Mouse (Mus musculus): ENCODE data around the gene Sipa1l2. TPM values are rescaled to one million over a fixed set of nuclear protein-coding genes. Genes with fewer than 3 reads are reported as not detected.

Gene Sipa1l2
- total and polyA plus RNA-seq, 3 experiments, result 0.05 TPM; not detected in 2

DNA sequence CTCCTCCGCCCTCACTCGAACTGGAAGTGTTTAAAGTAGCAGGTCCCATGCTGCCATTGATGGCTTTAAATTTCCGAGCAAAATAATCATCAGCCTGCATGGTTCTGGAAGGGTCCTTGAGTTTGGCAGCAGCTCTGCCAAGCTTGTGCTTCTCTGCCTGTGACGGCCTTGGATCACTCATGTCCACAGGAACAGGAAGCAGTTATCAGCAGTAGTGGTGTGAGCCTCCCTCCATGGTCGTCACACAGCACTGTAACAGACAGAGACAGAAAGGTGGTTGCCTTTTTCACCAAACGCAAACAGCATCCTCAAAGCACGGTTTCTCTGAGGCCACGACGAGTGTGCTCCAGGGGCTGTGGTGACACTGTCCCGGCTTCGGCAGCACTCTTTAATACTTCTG, 77.2 kb downstream of the Sipa1l2 start:
- Histone ChIP-seq H3K9me3 (replicated peaks) (peaks cover 90% of the 10 kb centered on the region), H3K27me3 (ENCODE audit: insufficient read depth, low read length) (no peaks in the 10 kb centered on the region), H3K36me3 (replicated peaks) (no peaks in the 10 kb centered on the region), H3K4me3 (ENCODE audit: low read depth, low read length) (no peak overlapping the region), H3K4me1 (ENCODE audit: insufficient read depth, low read depth, low read length) (no peaks in the 10 kb centered on the region)
- TF ChIP-seq GATA2 (IDR thresholded peaks at IDR 0.05; ENCODE audit: borderline replicate concordance, low read depth, low read length) (no peak), GATA1 (IDR thresholded peaks at IDR 0.05; ENCODE audit: borderline replicate concordance, low read length) (no peak), TAL1 (conservative IDR thresholded peaks at IDR 0.05; ENCODE audit: low read depth, low read length) (no peak), CTCF (IDR thresholded peaks at IDR 0.05; ENCODE audit: low read depth, low read length) (no peak), POLR2AphosphoS5 (IDR thresholded peaks at IDR 0.05; ENCODE audit: insufficient replicate concordance, low read depth, low read length) (no peak)
- no peak for DNase-seq (ENCODE audit: low spot score)
- no peak for ATAC-seq (ENCODE audit: extremely low read depth, insufficient number of reproducible peaks, low FRiP score, poor library complexity, severe bottlenecking)

- Histone ChIP-seq H3K9me3 (replicated peaks) (peaks cover 98% of the 10 kb centered on the region), H3K4me3 (ENCODE audit: low read depth, low read length) (no peak overlapping the region), H3K27me3 (ENCODE audit: insufficient read depth, low read length) (no peaks in the 10 kb centered on the region), H3K4me1 (ENCODE audit: insufficient read depth, low read depth, low read length) (no peaks in the 10 kb centered on the region), H3K36me3 (replicated peaks) (no peaks in the 10 kb centered on the region)
- TF ChIP-seq TAL1 (conservative IDR thresholded peaks at IDR 0.05; ENCODE audit: low read depth, low read length) (no peak), GATA1 (IDR thresholded peaks at IDR 0.05; ENCODE audit: borderline replicate concordance, low read length) (no peak), CTCF (IDR thresholded peaks at IDR 0.05; ENCODE audit: low read depth, low read length) (no peak), GATA2 (IDR thresholded peaks at IDR 0.05; ENCODE audit: borderline replicate concordance, low read depth, low read length) (no peak), POLR2AphosphoS5 (IDR thresholded peaks at IDR 0.05; ENCODE audit: insufficient replicate concordance, low read depth, low read length) (no peak)
- no peak for ATAC-seq (ENCODE audit: extremely low read depth, insufficient number of reproducible peaks, low FRiP score, poor library complexity, severe bottlenecking)
- no peak for DNase-seq (ENCODE audit: low spot score)
These were observed 80.9 kb downstream of the Sipa1l2 start for GRCm38 (mm10) chr8:125488747-125489146.

DNA sequence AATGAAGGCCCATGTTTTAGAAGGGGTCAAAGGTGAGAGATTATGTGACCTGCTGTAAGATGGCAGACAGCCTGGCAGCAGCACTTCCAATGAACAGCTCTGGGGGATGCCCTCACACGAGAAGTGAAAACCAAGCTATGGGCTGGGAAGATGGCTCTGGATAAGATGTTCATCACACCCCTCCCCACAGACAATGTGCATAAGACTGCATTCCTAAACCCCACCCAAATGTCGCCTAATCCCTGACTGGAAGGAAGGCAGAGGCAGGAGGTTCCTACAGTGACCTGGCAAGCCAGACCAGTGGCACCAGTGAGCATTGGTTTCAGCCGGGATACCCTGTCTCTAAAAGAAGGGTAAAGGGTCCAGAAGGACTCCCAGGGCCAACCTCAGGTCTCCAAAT, 83.9 kb downstream of the Sipa1l2 start:
- Histone ChIP-seq H3K9me3 (replicated peaks) (peaks cover 96% of the 10 kb centered on the region), H3K4me1 (ENCODE audit: insufficient read depth, low read depth, low read length) (no peaks in the 10 kb centered on the region), H3K4me3 (ENCODE audit: low read depth, low read length) (no peak overlapping the region), H3K27me3 (ENCODE audit: insufficient read depth, low read length) (no peaks in the 10 kb centered on the region), H3K36me3 (replicated peaks) (no peaks in the 10 kb centered on the region)
- TF ChIP-seq POLR2AphosphoS5 (IDR thresholded peaks at IDR 0.05; ENCODE audit: insufficient replicate concordance, low read depth, low read length), result no peak
- no peak for TF ChIP-seq TAL1 (conservative IDR thresholded peaks at IDR 0.05; ENCODE audit: low read depth, low read length)
- TF ChIP-seq GATA2 (IDR thresholded peaks at IDR 0.05; ENCODE audit: borderline replicate concordance, low read depth, low read length), result no peak
- TF ChIP-seq CTCF (IDR thresholded peaks at IDR 0.05; ENCODE audit: low read depth, low read length), result no peak
- no peak for TF ChIP-seq GATA1 (IDR thresholded peaks at IDR 0.05; ENCODE audit: borderline replicate concordance, low read length)
- DNase-seq (ENCODE audit: low spot score) (no peak), ATAC-seq (ENCODE audit: extremely low read depth, insufficient number of reproducible peaks, low FRiP score, poor library complexity, severe bottlenecking) (no peak)

DNA sequence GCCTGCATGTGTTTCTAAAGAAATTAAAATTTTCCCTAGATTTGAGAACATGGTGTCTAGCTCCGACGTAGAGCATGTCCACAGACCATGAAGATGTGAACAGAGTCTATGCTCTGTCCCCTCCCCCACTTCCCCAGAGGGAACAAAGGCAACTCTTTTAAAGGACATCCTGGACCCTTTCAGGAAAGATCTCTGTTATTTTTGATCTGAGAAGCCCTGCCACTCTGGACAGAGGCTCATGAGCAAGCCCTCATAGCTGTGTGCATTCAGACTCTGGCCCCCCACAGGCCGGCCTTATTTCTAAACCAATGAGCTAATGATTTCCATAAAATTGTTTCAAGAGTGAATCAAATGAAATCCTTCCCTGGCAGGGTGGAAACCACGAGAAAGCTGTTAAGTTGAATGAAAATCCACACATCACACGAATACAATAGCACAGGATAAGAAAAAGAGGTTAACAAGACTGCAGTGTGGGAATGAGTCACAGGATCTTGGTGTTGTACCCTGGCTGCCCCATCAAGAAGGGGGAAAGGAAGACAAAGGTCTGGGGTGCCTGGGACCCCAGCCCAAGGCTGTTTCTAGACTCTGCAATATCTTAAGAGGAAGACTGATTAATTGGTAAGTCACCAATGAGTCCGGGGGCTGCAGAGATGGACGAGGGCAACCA, 84.9 kb downstream of the Sipa1l2 start:
- H3K27me3 ChIP-seq (ENCODE audit: insufficient read depth, low read length), result no peaks in the 10 kb centered on the region
- ATAC-seq (ENCODE audit: extremely low read depth, insufficient number of reproducible peaks, low FRiP score, poor library complexity, severe bottlenecking), result no peak
- no peak for TF ChIP-seq TAL1 (conservative IDR thresholded peaks at IDR 0.05; ENCODE audit: low read depth, low read length)
- TF ChIP-seq GATA1 (IDR thresholded peaks at IDR 0.05; ENCODE audit: borderline replicate concordance, low read length), result no peak
- TF ChIP-seq GATA2 (IDR thresholded peaks at IDR 0.05; ENCODE audit: borderline replicate concordance, low read depth, low read length), result no peak
- TF ChIP-seq CTCF (IDR thresholded peaks at IDR 0.05; ENCODE audit: low read depth, low read length), result no peak
- TF ChIP-seq POLR2AphosphoS5 (IDR thresholded peaks at IDR 0.05; ENCODE audit: insufficient replicate concordance, low read depth, low read length), result no peak
- no peak overlapping the region for H3K4me3 ChIP-seq (ENCODE audit: low read depth, low read length)
- peaks cover 96% of the 10 kb centered on the region for H3K9me3 ChIP-seq (replicated peaks)
- no peaks in the 10 kb centered on the region for H3K36me3 ChIP-seq (replicated peaks)
- no peaks in the 10 kb centered on the region for H3K4me1 ChIP-seq (ENCODE audit: insufficient read depth, low read depth, low read length)
- no peak for DNase-seq (ENCODE audit: low spot score)

DNA sequence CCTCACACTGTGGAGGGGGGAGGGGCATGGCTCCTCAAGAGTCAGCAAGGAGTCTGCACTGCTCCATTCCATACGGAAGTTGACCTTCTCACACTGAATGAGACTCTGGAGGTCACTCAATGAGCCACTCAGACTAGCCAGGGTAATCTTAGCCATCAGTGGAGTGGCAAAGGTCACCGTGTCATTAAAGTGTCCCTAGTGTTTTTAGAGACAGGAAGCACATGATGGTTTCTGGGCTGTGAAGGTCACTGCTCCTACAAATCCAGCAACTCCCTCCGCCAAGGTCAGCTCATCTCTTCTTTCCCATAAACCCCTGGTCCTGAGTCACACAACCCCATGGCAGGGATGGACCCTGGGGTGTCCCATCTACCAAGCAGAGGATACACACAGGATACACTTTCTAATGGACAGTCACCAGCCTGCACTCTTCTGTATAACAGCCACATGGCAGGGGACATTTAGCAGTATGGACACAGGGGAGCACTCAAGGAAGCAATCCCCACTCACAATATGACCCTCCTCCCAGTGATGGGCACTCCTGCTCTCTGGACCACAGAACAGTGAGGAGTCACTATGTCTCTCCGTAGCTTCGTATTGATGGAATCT, 87.0 kb downstream of the Sipa1l2 start:
- H3K36me3 ChIP-seq (replicated peaks), result no peaks in the 10 kb centered on the region
- no peaks in the 10 kb centered on the region for H3K4me1 ChIP-seq (ENCODE audit: insufficient read depth, low read depth, low read length)
- ATAC-seq (ENCODE audit: extremely low read depth, insufficient number of reproducible peaks, low FRiP score, poor library complexity, severe bottlenecking) (no peak), DNase-seq (ENCODE audit: low spot score) (no peak)
- H3K4me3 ChIP-seq (ENCODE audit: low read depth, low read length), result no peak overlapping the region
- no peak for TF ChIP-seq POLR2AphosphoS5 (IDR thresholded peaks at IDR 0.05; ENCODE audit: insufficient replicate concordance, low read depth, low read length)
- no peak for TF ChIP-seq GATA2 (IDR thresholded peaks at IDR 0.05; ENCODE audit: borderline replicate concordance, low read depth, low read length)
- no peak for TF ChIP-seq GATA1 (IDR thresholded peaks at IDR 0.05; ENCODE audit: borderline replicate concordance, low read length)
- no peaks in the 10 kb centered on the region for H3K27me3 ChIP-seq (ENCODE audit: insufficient read depth, low read length)
- H3K9me3 ChIP-seq (replicated peaks), result peaks cover 97% of the 10 kb centered on the region

DNA sequence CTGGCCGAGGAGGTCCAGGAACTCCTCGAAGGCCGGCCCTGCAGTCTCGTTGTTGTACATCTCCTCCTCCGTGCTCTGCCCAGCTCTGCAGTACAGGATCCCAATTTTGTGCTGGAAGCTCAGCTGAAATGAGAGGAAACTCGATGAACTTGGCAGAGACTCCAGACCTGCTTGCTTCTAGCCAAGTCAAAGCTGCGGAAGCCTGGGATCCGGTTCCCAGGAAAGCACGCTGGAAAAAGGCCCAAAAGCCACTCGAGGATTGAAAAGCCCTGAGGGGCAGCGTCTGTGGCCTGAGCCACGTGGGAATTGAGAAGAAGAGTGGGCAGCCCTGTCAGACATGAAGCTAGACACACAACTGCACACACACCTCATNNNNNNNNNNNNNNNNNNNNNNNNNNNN, 94.7 kb downstream of the Sipa1l2 start:
- Histone ChIP-seq H3K9me3 (replicated peaks) (peaks cover 91% of the 10 kb centered on the region), H3K4me3 (ENCODE audit: low read depth, low read length) (no peak overlapping the region), H3K27me3 (ENCODE audit: insufficient read depth, low read length) (no peaks in the 10 kb centered on the region), H3K36me3 (replicated peaks) (no peaks in the 10 kb centered on the region), H3K4me1 (ENCODE audit: insufficient read depth, low read depth, low read length) (no peaks in the 10 kb centered on the region)
- DNase-seq (ENCODE audit: low spot score) (no peak), ATAC-seq (ENCODE audit: extremely low read depth, insufficient number of reproducible peaks, low FRiP score, poor library complexity, severe bottlenecking) (no peak)
- TF ChIP-seq TAL1 (conservative IDR thresholded peaks at IDR 0.05; ENCODE audit: low read depth, low read length) (no peak), GATA2 (IDR thresholded peaks at IDR 0.05; ENCODE audit: borderline replicate concordance, low read depth, low read length) (no peak), GATA1 (IDR thresholded peaks at IDR 0.05; ENCODE audit: borderline replicate concordance, low read length) (no peak), CTCF (IDR thresholded peaks at IDR 0.05; ENCODE audit: low read depth, low read length) (no peak), POLR2AphosphoS5 (IDR thresholded peaks at IDR 0.05; ENCODE audit: insufficient replicate concordance, low read depth, low read length) (no peak)
